Mouse (Mus musculus) naive thymus-derived CD4-positive, alpha-beta T cell, adult 2 months (primary cell): ENCODE results near the gene Gap43.
"Not testable (repeated sequence)": the region's sequence is repeated elsewhere in the genome, so short reads cannot be mapped to it uniquely, and the experiment has no call there.

ENCODE experiments used
- DNase-seq: peaks from one replicate; pipeline ENCODE4 v3.0.0-alpha.2; 2011; ENCODE audit warnings: low read depth

Gene Gap43

DNA sequence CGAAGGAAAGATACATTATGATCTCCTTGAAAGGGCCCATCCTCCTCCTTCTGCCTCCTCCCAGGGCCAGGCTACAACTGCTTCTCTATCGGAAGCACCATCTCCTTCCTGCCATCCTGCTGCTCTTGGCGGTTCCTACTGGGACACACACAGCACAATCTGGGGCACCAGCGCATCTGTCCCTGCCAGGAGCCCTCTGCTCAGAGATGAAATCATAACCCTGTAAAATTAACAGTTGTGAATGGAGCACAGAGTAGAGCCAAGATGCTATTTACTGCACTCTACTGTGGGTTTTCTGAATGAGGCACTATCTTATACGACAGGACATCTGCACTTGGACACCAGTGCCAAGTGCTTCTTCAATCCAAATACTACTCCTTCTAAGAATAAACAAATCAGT is 46.0 kb downstream of the Gap43 start:
- DNase-seq = no peak

DNA sequence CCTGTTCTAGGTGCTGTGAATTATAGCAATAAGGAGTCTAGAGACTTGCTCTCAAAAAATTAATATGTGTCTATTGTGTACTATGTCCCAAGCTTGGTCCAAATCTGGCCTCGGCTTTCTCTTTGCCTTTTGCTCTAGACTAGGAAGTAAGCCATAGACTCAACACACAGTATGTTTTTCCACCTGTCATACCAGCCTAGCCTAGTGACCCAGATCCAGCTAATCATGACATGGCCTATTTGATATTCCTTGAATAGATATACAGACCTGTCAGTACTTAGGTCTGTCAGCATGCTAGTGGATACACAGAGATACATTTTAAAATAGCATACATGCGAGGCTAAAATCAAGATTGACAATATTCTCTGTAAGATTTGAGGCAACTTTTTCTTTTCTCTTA is 46.4 kb downstream of the Gap43 start:
- no peak for DNase-seq

DNA sequence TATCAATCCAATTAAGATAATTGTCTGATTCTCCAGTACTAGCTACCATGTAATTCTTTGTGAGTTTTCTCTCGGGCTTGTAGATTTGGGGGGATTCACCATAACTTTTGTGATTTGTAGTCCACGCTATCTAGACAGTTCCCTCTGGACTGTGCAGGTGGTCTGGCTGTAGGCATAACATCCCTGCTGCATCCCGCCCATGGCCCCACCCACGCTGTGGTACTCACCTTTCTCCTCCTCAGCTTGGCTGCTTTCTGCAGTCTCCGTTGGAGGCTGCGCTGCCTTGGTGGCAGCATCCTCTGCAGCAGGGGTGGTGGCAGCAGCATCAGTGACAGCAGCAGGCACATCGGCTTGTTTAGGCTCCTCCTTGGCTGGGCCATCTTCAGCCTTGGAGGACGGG is 48.9 kb downstream of the Gap43 start:
- no peak for DNase-seq

DNA sequence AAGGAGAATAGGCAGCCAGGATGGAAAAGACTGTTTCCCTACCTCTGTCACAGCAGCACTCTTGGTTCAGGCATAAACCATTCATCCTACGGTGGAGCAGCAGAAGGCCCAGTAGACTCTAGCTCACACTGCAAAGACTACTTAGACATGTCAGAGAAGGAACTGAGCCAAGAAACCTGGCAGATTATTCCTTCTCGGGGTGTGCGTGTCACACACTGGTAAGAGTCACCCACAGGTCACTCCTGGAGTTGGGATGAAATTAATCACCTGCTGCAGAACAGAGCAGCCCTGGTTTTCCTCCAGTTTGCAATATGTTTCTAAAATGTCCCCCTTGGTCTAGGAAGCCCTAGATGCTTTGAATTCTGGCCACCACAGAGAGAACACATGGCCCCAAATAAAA is 56.4 kb downstream of the Gap43 start:
- DNase-seq = no peak

DNA sequence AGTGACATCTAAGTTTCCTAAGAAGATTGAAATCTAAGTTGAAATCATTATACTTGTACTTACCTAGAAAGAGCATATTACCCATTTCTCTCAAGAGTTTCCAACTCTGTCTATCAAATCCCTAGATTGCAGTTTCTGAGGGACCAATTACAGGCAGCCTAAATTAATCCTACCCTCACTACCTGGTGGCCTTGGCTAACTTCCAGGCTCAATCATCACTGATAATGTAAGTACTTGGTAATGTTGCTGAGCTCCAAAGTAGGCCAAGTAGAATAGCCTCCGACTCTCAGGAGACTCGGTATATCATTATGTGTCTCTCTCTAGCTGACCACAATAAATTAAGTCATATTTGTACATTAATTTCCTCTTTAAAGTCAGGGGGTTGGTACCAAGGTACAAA is 62.7 kb downstream of the Gap43 start:
- no peak for DNase-seq

DNA sequence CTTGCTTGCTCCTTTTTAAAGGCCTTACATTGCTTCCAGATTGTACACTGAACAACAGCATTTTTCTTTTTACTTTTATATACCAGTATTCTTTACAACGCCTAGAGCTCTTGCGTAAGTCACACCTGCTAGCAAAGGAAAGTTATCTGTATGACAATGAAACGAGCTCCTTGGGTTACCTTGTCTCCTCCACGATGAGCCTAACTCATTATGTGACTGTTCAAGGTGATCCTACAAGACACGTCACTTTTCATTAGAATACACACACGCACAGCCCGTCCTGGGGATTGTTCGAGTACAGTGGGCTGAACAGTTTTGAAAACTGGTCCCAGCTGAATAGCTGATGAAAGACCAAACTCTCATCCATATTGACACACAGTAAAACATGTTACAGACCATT is 63.2 kb downstream of the Gap43 start:
- no peak for DNase-seq

DNA sequence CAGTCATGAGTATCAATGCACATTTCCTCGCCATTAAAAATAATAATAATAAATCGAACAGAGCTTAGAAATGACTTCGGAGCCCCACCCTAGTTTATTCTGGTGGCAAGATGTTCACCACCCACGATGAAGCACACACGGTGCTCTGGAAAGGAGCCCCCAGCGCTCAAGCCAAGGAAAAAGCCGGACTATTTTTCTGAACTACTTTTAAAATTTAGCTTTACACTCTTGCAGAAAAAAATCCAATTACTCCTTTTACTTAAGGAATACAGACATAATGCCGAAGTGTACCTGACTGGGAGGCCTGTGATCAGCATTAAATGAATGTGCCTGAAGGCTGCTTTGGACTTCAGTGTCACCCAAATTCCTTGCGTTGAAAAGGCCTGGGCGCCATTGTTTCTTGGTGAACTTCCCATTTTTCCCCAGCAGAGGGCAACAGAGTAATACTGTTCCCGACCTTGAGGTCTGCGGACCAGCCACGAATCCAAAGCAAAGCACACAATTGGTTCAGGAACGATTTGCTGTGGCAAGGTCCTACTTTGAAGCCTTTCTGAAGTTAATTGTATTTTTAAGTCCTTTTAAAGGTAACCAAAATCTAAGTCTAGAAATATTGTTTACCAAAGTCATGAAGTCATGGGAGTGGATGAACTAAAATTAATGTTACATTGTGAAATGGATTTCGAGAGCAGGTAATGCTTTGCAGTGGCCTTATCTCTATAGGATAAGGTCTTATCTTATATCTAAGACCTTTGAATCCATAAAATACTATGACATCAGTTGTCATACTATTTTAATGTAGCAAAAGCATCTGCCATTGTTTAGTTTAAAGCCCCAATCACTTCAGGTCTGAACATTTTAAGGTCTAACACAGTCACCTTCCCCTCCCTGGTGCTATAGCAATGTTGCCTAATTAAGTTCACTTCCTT is 64.0 kb downstream of the Gap43 start:
- peak; percentile 57 for DNase-seq

DNA sequence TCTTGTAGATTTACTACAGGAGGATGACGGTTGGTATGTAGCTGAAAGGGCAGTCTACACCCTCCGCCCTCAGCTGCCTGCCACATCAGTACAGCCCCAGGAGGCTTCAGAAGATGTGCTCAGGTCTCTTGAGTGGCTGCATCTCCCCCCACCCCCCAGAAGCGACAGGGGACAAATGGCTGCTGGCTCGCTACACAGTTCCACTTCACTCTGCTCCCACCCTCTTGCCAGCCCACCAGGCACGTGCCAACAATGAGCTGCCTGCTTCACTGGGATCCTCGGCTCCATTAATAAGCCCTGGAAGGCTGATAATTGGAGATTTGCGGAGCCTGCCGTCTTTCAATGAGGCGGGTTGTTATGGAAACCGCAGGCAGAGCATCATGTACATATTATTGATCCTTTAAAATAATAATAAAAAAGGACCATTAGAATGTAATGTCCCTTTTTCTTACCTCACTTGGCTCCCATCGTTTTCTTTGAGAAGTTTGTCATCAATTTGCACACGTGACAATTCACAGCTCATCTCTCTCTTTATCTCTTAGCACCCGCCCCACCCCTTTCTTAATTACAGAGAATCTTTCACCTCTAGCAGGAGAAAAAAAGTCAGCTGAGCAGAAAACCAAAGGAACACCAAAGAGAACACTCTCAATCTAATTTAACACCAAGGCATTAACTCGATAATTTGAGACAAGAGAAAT is 64.8 kb downstream of the Gap43 start:
- DNase-seq = no peak

DNA sequence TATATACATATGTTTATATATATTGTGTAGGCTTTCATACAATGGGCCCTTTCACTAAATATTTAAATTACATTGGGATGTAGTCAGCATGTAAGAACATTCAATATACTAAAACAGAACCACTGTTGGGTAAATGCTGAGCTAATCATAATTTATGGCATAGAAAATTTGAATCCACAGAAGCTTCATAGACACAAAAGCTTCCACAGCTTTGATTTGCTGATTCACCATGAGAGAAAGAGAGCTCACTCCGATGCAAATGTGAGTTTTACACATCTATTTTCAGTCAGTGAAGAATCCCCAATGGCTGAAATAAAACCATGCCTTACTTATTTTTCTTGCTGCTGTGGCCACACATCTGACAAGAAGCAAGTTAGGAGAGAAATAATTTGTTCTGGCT is 69.2 kb downstream of the Gap43 start:
- DNase-seq = no peak

DNA sequence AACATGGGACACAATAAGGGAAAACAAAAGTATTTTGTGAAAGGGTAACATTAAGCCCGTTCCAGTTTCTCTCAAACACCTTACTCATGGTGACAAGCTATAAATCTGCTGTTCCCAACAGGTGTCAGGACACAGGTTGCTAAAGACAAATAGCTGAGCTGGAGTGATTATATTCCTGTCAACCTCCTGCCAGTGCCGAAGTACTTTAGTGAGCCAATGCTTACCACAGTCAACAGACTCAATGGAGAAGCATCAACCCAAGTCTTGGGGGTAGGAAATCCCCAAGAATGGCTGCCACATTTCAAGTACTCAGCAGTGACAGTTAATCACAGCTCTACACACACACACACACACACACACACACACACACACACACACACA is 70.9 kb downstream of the Gap43 start:
- no peak for DNase-seq

DNA sequence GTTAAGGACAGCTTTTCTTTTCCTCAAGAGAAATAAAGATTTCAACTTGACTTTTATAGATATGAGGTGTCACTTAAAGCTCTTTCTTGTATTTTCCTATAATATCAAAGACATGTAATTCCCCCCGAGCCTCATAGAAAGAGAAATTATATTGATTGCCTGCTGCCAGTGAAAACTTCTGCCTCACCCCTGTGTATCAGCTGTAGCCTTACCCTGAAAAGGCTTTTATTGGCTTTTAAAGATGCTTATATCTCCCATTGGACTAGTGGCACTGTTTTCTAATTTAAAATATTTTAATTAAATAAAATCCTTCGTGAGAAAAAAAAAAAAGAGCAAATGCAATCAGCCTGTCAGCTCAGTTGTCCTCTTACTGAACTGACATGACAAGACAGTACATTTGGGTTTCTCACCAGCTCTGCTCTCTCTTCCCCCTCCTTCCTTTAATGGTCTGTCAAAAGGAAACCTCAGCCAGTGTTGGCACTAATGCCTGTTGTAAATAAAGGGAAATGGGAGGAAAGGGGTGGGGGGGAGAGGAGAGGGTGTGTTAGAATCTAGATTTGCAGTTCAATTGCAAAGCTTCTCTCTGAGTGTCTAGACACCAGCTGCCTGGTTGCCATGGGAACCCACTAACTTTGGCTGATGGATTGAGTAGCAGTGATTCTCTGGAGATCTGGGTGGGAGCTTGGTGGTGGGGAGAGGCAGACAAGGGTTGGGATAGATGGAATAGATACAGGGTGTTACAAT is 71.4 kb downstream of the Gap43 start:
- no peak for DNase-seq

DNA sequence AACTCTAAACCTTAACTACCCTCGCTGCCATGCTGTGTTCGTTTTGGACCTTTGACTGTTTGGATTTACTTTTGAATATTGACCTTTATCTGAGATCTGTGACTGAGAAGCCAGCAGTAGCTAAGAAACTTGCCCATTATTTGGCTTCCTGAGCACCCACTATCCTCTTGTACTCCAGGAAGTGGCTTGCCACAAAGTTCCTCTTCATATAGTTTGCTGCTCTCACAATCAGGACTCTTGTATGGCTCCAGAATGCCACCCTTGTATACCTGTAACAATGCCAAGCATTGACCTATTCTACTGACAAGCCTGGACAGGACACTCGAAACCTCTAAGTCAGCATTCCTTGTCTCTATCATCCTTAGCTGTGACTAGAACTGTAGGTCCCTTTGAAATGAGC is 75.3 kb downstream of the Gap43 start:
- DNase-seq = peak; percentile 3

DNA sequence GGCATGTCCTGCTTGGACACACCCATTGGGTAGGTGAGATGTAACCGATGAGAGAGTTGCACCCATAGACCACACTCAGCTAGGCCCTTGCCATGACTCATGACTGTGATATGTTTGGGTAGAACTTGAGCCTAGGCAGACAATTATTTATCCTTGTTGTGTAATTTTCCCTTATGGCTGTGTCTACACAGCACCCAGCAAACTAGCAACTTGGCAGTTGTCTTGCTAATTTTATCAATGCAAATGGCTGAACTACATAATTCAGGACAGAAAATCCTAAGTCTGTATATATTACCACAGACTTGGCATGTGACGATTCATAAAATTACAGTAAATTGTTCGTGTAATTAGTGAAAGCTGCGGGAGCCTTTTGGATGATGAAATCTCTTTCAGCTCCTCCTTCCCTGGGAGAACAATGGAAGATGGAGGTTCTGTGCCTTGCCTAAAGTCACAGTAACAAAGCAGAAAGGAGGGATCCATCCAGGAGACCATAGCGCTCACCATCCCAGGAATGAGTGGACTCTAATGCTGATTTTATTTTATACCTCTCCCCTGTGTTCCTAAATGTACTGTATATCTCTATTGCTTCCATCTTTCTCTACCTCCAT is 77.4 kb downstream of the Gap43 start:
- DNase-seq = no peak

DNA sequence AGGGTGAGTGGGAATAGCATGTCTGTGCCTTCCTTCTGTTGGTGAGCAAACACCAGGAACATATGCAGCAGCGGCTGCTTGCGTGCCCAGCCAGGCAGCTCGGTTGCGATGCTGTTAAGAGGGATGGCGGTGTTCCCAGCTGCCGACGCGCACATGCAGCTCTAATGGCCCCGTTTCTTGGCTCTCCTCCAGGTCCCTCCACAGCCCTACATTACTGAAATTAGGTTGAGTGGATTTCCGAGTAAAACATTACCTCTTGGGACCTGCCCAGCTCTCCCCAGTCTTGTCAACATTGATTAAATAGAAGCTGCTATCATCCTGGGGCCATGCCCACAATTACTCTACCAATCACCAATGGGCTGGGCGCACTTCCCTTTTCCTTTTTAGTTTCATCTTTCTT is 84.8 kb downstream of the Gap43 start:
- DNase-seq = no peak

DNA sequence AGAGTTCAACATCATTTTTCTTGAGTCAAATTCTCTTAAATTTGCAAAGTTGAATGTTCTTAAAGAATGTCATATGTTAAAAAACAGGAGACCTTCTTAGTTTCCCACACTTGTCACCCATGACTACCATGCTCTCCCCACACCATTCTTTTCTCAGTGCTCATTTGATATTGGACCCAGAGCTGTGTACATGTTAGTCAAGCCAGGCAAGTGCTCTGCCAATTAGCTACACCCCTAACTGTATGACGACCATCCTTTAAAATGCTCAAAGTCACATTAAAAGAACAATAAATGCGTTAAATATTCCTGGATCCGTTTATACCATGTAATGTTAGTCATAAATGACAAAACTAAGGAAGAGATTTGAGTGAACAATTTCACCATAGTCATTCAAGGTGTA is 85.2 kb downstream of the Gap43 start:
- DNase-seq = no peak

DNA sequence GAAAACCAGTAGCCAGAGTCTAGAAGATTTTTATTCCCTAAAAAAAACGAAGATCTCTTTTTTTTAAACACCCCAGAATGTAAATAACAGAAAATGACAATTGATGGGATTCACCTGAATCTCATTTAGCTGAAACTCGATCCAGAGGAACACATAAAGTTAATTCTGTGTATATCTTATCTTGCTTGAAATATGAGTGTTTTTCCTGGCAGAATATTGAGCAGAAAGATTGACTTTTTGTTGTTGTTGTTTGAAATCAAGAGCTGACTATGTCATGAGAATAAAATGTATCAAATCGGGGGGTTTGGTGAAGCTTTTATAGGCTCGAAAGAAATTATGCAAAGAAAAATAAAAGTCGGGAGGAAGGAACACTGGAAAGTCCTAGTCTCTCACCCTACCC is 88.2 kb downstream of the Gap43 start:
- no peak for DNase-seq

DNA sequence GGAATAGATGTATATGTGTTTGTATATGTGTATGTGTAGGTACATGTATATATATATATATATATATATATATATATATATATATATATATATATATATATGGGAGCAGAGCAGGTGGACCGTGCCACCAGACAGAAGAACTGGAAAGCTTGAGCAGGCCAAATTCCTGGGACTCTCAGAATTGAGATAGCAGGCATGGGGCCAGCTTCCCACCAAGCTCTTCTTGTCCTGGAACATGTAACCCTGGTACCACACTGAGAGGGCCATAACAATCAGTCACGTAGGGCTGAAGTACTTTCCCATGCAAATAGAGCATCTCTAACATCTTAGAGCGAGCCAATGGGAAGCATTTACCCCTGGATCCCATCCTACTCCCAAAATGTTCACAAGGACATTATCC is 96.3 kb downstream of the Gap43 start:
- not testable (repeated sequence) for DNase-seq

DNA sequence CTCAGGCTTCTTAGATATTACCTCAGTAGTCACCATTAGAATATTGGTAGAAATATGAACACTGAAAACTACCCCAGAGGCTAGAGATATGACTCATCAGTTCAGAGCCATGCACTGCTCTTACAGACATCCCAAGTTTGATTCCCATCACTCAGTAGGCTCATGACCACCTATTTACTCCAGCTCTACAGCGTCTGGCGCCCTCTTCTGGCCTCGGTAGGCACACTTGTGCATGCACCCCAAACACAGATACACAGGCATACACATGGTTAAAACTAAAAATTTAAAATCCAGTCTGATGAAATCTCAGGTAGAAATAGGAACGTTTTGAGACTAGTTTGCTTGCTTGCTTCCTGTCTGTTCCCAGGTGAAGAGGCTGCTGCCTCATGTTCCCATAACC is 109.1 kb downstream of the Gap43 start:
- no peak for DNase-seq
